Mouse (Mus musculus): ENCODE data around the gene Nog. TPM values are rescaled to one million over a fixed set of nuclear protein-coding genes. Genes with fewer than 3 reads are reported as not detected.

Gene Nog
- polyA plus RNA-seq, 1 experiment, result 6.7 TPM

GRCm38 (mm10) chr11:89317757-89318156 is 15.6 kb upstream of the Nog start:
- DNase-seq, result no peak
- Histone ChIP-seq H3K27me3 (ENCODE audit: control insufficient read depth, insufficient read depth, low read length) (no peaks in the 10 kb centered on the region), H3K4me1 (ENCODE audit: control insufficient read depth, insufficient read depth, low read length) (no peaks in the 10 kb centered on the region), H3K4me3 (replicated peaks; ENCODE audit: insufficient read depth, low read depth, low read length) (no peak overlapping the region), H3K27ac (ENCODE audit: insufficient read depth, low read length) (no peak overlapping the region)
- no peak for TF ChIP-seq CTCF (IDR thresholded peaks at IDR 0.05; ENCODE audit: borderline replicate concordance, insufficient read depth, low read depth, low read length)
- no peak for TF ChIP-seq POLR2A (IDR thresholded peaks at IDR 0.05; ENCODE audit: borderline replicate concordance, insufficient read depth, low read length)
- 64% methylated on average over 3 of the region's 3 CpGs for WGBS

- TF ChIP-seq CTCF (IDR thresholded peaks at IDR 0.05; ENCODE audit: borderline replicate concordance, insufficient read depth, low read depth, low read length) (no peak), POLR2A (IDR thresholded peaks at IDR 0.05; ENCODE audit: borderline replicate concordance, insufficient read depth, low read length) (no peak)
- no peak for DNase-seq
- Histone ChIP-seq H3K27ac (ENCODE audit: insufficient read depth, low read length) (no peak overlapping the region), H3K27me3 (ENCODE audit: control insufficient read depth, insufficient read depth, low read length) (no peaks in the 10 kb centered on the region), H3K4me3 (replicated peaks; ENCODE audit: insufficient read depth, low read depth, low read length) (no peak overlapping the region), H3K4me1 (ENCODE audit: control insufficient read depth, insufficient read depth, low read length) (no peaks in the 10 kb centered on the region)
- 74% methylated on average over 5 of the region's 5 CpGs for WGBS
These were observed 12.2 kb upstream of the Nog start for GRCm38 (mm10) chr11:89314374-89314773.

- H3K4me3 ChIP-seq (replicated peaks; ENCODE audit: insufficient read depth, low read depth, low read length), result no peak overlapping the region
- H3K4me1 ChIP-seq (ENCODE audit: control insufficient read depth, insufficient read depth, low read length), result no peaks in the 10 kb centered on the region
- H3K27me3 ChIP-seq (ENCODE audit: control insufficient read depth, insufficient read depth, low read length), result no peaks in the 10 kb centered on the region
- no peak for TF ChIP-seq CTCF (IDR thresholded peaks at IDR 0.05; ENCODE audit: borderline replicate concordance, insufficient read depth, low read depth, low read length)
- no peak for TF ChIP-seq POLR2A (IDR thresholded peaks at IDR 0.05; ENCODE audit: borderline replicate concordance, insufficient read depth, low read length)
- WGBS, result 53% methylated on average over 3 of the region's 3 CpGs
- no peak for DNase-seq
- H3K27ac ChIP-seq (ENCODE audit: insufficient read depth, low read length), result no peak overlapping the region
These were observed 10.2 kb upstream of the Nog start for GRCm38 (mm10) chr11:89312378-89312777.

GRCm38 (mm10) chr11:89310217-89310616 is 8.1 kb upstream of the Nog start:
- WGBS, result 31% methylated on average over 11 of the region's 11 CpGs
- no peak overlapping the region for H3K27ac ChIP-seq (ENCODE audit: insufficient read depth, low read length)
- no peaks in the 10 kb centered on the region for H3K4me1 ChIP-seq (ENCODE audit: control insufficient read depth, insufficient read depth, low read length)
- no peaks in the 10 kb centered on the region for H3K27me3 ChIP-seq (ENCODE audit: control insufficient read depth, insufficient read depth, low read length)
- no peak for DNase-seq
- H3K4me3 ChIP-seq (replicated peaks; ENCODE audit: insufficient read depth, low read depth, low read length), result no peak overlapping the region
- TF ChIP-seq POLR2A (IDR thresholded peaks at IDR 0.05; ENCODE audit: borderline replicate concordance, insufficient read depth, low read length) (no peak), CTCF (IDR thresholded peaks at IDR 0.05; ENCODE audit: borderline replicate concordance, insufficient read depth, low read depth, low read length) (no peak)

GRCm38 (mm10) chr11:89303421-89303820 is 1.3 kb upstream of the Nog start:
- TF ChIP-seq POLR2A (IDR thresholded peaks at IDR 0.05; ENCODE audit: borderline replicate concordance, insufficient read depth, low read length) (no peak), CTCF (IDR thresholded peaks at IDR 0.05; ENCODE audit: borderline replicate concordance, insufficient read depth, low read depth, low read length) (peak; percentile 97)
- DNase-seq, result peak; percentile 80 to 86
- no peaks in the 10 kb centered on the region for H3K4me1 ChIP-seq (ENCODE audit: control insufficient read depth, insufficient read depth, low read length)
- H3K27ac ChIP-seq (ENCODE audit: insufficient read depth, low read length), result no peak overlapping the region
- H3K4me3 ChIP-seq (replicated peaks; ENCODE audit: insufficient read depth, low read depth, low read length), result peak overlapping the region; percentile 27
- H3K27me3 ChIP-seq (ENCODE audit: control insufficient read depth, insufficient read depth, low read length), result peaks cover 14% of the 10 kb centered on the region
- WGBS, result under 1% methylated on average over 16 of the region's 16 CpGs

- H3K4me3 ChIP-seq (replicated peaks; ENCODE audit: insufficient read depth, low read depth, low read length), result peak overlapping the region; percentile 27
- peaks cover 15% of the 10 kb centered on the region for H3K27me3 ChIP-seq (ENCODE audit: control insufficient read depth, insufficient read depth, low read length)
- under 1% methylated on average over 28 of the region's 29 CpGs for WGBS
- H3K4me1 ChIP-seq (ENCODE audit: control insufficient read depth, insufficient read depth, low read length), result no peaks in the 10 kb centered on the region
- no peak overlapping the region for H3K27ac ChIP-seq (ENCODE audit: insufficient read depth, low read length)
- no peak for TF ChIP-seq CTCF (IDR thresholded peaks at IDR 0.05; ENCODE audit: borderline replicate concordance, insufficient read depth, low read depth, low read length)
- TF ChIP-seq POLR2A (IDR thresholded peaks at IDR 0.05; ENCODE audit: borderline replicate concordance, insufficient read depth, low read length), result no peak
- DNase-seq, result peak in 1 of 2 experiments; percentile 49
These were observed 666 bp upstream of the Nog start for GRCm38 (mm10) chr11:89302816-89303180.

- DNase-seq, result peak in 1 of 2 experiments; percentile 15
- H3K4me3 ChIP-seq (replicated peaks; ENCODE audit: insufficient read depth, low read depth, low read length), result peak overlapping the region; percentile 34
- H3K27ac ChIP-seq (ENCODE audit: insufficient read depth, low read length), result no peak overlapping the region
- peaks cover 15% of the 10 kb centered on the region for H3K27me3 ChIP-seq (ENCODE audit: control insufficient read depth, insufficient read depth, low read length)
- H3K4me1 ChIP-seq (ENCODE audit: control insufficient read depth, insufficient read depth, low read length), result no peaks in the 10 kb centered on the region
- WGBS, result under 1% methylated on average over 53 of the region's 53 CpGs
- TF ChIP-seq CTCF (IDR thresholded peaks at IDR 0.05; ENCODE audit: borderline replicate concordance, insufficient read depth, low read depth, low read length), result no peak
- TF ChIP-seq POLR2A (IDR thresholded peaks at IDR 0.05; ENCODE audit: borderline replicate concordance, insufficient read depth, low read length), result no peak
These were observed 639 bp downstream of the Nog start for GRCm38 (mm10) chr11:89301331-89302055.

All from cerebellum, adult 2 months (tissue).